Mouse (Mus musculus) embryonic facial prominence, embryonic 15.5 days (tissue): ENCODE data around the gene Slc2a1. TPM values are rescaled to one million over a fixed set of nuclear protein-coding genes. Genes with fewer than 3 reads are reported as not detected.
A peak's percentile ranks its signal among the peaks of the same experiment; 100 is the strongest.

Experiments
- ATAC-seq: fragments of 200-750 bp; cut with Nextera tagmentation; 2 replicates; pipeline ENCODE4 v1.8.0; 2017; ENCODE audit warnings: low read depth, moderate TSS enrichment; ENCODE audit not compliant: insufficient number of reproducible peaks, low FRiP score, low TSS enrichment
- H3K27ac ChIP-seq: fragments of 300-500 bp; sonication (generic); replicated peaks from 2 replicates; pipeline ENCODE4 v1.5.1; 2015; ENCODE audit warnings: mild to moderate bottlenecking, inconsistent platforms
- H3K27me3 ChIP-seq: fragments of 300-500 bp; sonication (generic); 2 replicates; pipeline ENCODE4 v1.6.1; 2015; ENCODE audit warnings: inconsistent platforms
- H3K36me3 ChIP-seq: fragments of 300-500 bp; sonication (generic); 2 replicates; pipeline ENCODE4 v1.6.1; 2015; ENCODE audit warnings: mild to moderate bottlenecking, inconsistent platforms
- H3K4me1 ChIP-seq: fragments of 300-500 bp; sonication (generic); 2 replicates; pipeline ENCODE4 v1.6.1; 2015; ENCODE audit warnings: inconsistent platforms
- H3K4me2 ChIP-seq: fragments of 300-500 bp; sonication (generic); replicated peaks from 2 replicates; pipeline ENCODE4 v1.6.1; 2015; ENCODE audit warnings: mild to moderate bottlenecking, inconsistent platforms
- H3K4me3 ChIP-seq: fragments of 300-500 bp; sonication (generic); replicated peaks from 2 replicates; pipeline ENCODE4 v1.5.1; 2015; ENCODE audit warnings: mild to moderate bottlenecking, inconsistent platforms
- H3K9ac ChIP-seq: fragments of 300-500 bp; sonication (generic); 2 replicates; pipeline ENCODE4 v1.6.1; 2015; ENCODE audit warnings: inconsistent platforms
- H3K9me3 ChIP-seq: fragments of 300-500 bp; sonication (generic); replicated peaks from 2 replicates; pipeline ENCODE4 v1.6.1; 2016; ENCODE audit warnings: inconsistent platforms
- WGBS: fragments of 180-500 bp; shearing (Covaris S2); methylation state at CpG from one replicate; pipeline ENCODE4 v1.1.7; 2015; 5-methylcytosine and 5-hydroxymethylcytosine counted together
- polyA plus RNA-seq: library from polyadenylated mRNA; unstranded; fragments of >200 nt; fragmentation: Nextera tagmentation; extraction: Ambion mirVana; gene quantifications from 2 replicates; pipeline ENCODE4 v1.2.1, GENCODE M21; 2015

Gene Slc2a1
- polyA plus RNA-seq, 1 experiment from 2014 or later = 160 TPM

- WGBS = 59% methylated on average over 8 of the region's 8 CpGs
- no peak overlapping the region for H3K27ac ChIP-seq
- H3K4me3 ChIP-seq = no peak overlapping the region
- H3K9ac ChIP-seq = no peak overlapping the region
- no peak overlapping the region for H3K4me2 ChIP-seq
- H3K27me3 ChIP-seq = no peaks in the 10 kb centered on the region
- no peak for ATAC-seq
- H3K4me1 ChIP-seq = no peaks in the 10 kb centered on the region
- H3K36me3 ChIP-seq = no peaks in the 10 kb centered on the region
- no peaks in the 10 kb centered on the region for H3K9me3 ChIP-seq
Measured at GRCm38 (mm10) chr4:119098216-119099210, 10.0 kb upstream of the Slc2a1 start.

GRCm38 (mm10) chr4:119101392-119101791 lies 7.1 kb upstream of the Slc2a1 start:
- Histone ChIP-seq H3K4me3 (no peak overlapping the region), H3K4me1 (peaks cover 13% of the 10 kb centered on the region), H3K36me3 (no peaks in the 10 kb centered on the region), H3K4me2 (no peak overlapping the region), H3K9ac (no peak overlapping the region), H3K27me3 (no peaks in the 10 kb centered on the region), H3K9me3 (no peaks in the 10 kb centered on the region), H3K27ac (no peak overlapping the region)
- 81% methylated on average over 3 of the region's 3 CpGs for WGBS
- ATAC-seq = no peak

GRCm38 (mm10) chr4:119102350-119103126 lies 6.0 kb upstream of the Slc2a1 start:
- Histone ChIP-seq H3K27ac (peak overlapping the region; percentile 39), H3K9me3 (no peaks in the 10 kb centered on the region), H3K4me2 (no peak overlapping the region), H3K4me3 (no peak overlapping the region), H3K4me1 (peaks cover 13% of the 10 kb centered on the region), H3K27me3 (no peaks in the 10 kb centered on the region), H3K36me3 (no peaks in the 10 kb centered on the region), H3K9ac (no peak overlapping the region)
- ATAC-seq = no peak
- 70% methylated on average over 7 of the region's 7 CpGs for WGBS

GRCm38 (mm10) chr4:119104847-119105246 lies 3.7 kb upstream of the Slc2a1 start:
- Histone ChIP-seq H3K4me1 (peaks cover 27% of the 10 kb centered on the region), H3K9ac (no peak overlapping the region), H3K4me3 (no peak overlapping the region), H3K36me3 (no peaks in the 10 kb centered on the region), H3K4me2 (peak overlapping the region; percentile 63), H3K27me3 (no peaks in the 10 kb centered on the region), H3K9me3 (no peaks in the 10 kb centered on the region), H3K27ac (peak overlapping the region; percentile 85)
- WGBS = 22% methylated on average over 4 of the region's 4 CpGs
- no peak for ATAC-seq

GRCm38 (mm10) chr4:119105704-119106103 lies 2.8 kb upstream of the Slc2a1 start:
- under 1% methylated on average over 18 of the region's 18 CpGs for WGBS
- peak overlapping the region; percentile 85 for H3K27ac ChIP-seq
- H3K36me3 ChIP-seq = no peaks in the 10 kb centered on the region
- peak overlapping the region; percentile 2; the same call in 1 of the 2 replicates for H3K9ac ChIP-seq
- peak overlapping the region; percentile 37 for H3K4me3 ChIP-seq
- peaks cover 35% of the 10 kb centered on the region for H3K4me1 ChIP-seq
- peak; percentile 65 for ATAC-seq
- no peaks in the 10 kb centered on the region for H3K27me3 ChIP-seq
- no peaks in the 10 kb centered on the region for H3K9me3 ChIP-seq
- peak overlapping the region; percentile 63 for H3K4me2 ChIP-seq

- Histone ChIP-seq H3K4me1 (peaks cover 57% of the 10 kb centered on the region), H3K27ac (peak overlapping the region; percentile 99), H3K4me2 (peak overlapping the region; percentile 75), H3K9ac (peak overlapping the region; percentile 31; the same call in 1 of the 2 replicates), H3K36me3 (no peaks in the 10 kb centered on the region), H3K27me3 (no peaks in the 10 kb centered on the region), H3K4me3 (peak overlapping the region; percentile 89), H3K9me3 (no peaks in the 10 kb centered on the region)
- no peak for ATAC-seq
- 60% methylated on average over 2 of the region's 2 CpGs for WGBS
Measured at GRCm38 (mm10) chr4:119107867-119108266, 644 bp upstream of the Slc2a1 start.

- 6% methylated on average over 11 of the region's 11 CpGs for WGBS
- ATAC-seq = no peak
- Histone ChIP-seq H3K4me2 (peak overlapping the region; percentile 75), H3K4me3 (peak overlapping the region; percentile 89), H3K27me3 (no peaks in the 10 kb centered on the region), H3K36me3 (no peaks in the 10 kb centered on the region), H3K4me1 (peaks cover 65% of the 10 kb centered on the region), H3K9ac (peak overlapping the region; percentile 90), H3K9me3 (no peaks in the 10 kb centered on the region), H3K27ac (peak overlapping the region; percentile 99)
Measured at GRCm38 (mm10) chr4:119109640-119110039, 1.1 kb downstream of the Slc2a1 start.

- WGBS = 26% methylated on average over 5 of the region's 5 CpGs
- Histone ChIP-seq H3K9me3 (no peaks in the 10 kb centered on the region), H3K4me2 (peak overlapping the region; percentile 75), H3K36me3 (no peaks in the 10 kb centered on the region), H3K4me1 (peaks cover 64% of the 10 kb centered on the region), H3K27me3 (no peaks in the 10 kb centered on the region), H3K4me3 (peak overlapping the region; percentile 89), H3K9ac (no peak overlapping the region), H3K27ac (no peak overlapping the region)
- ATAC-seq = no peak
Measured at GRCm38 (mm10) chr4:119110512-119110911, 2.0 kb downstream of the Slc2a1 start.

- Histone ChIP-seq H3K36me3 (no peaks in the 10 kb centered on the region), H3K27ac (no peak overlapping the region), H3K4me1 (peaks cover 66% of the 10 kb centered on the region), H3K9me3 (no peaks in the 10 kb centered on the region), H3K9ac (no peak overlapping the region), H3K4me3 (peak overlapping the region; percentile 89), H3K27me3 (no peaks in the 10 kb centered on the region), H3K4me2 (peak overlapping the region; percentile 75)
- 64% methylated on average over 5 of the region's 5 CpGs for WGBS
- no peak for ATAC-seq
Measured at GRCm38 (mm10) chr4:119111410-119111809, 2.9 kb downstream of the Slc2a1 start.

GRCm38 (mm10) chr4:119112256-119112885 lies 3.9 kb downstream of the Slc2a1 start:
- H3K27me3 ChIP-seq = no peaks in the 10 kb centered on the region
- WGBS = 31% methylated on average over 2 of the region's 2 CpGs
- no peak overlapping the region for H3K27ac ChIP-seq
- no peaks in the 10 kb centered on the region for H3K36me3 ChIP-seq
- ATAC-seq = no peak
- peaks cover 70% of the 10 kb centered on the region for H3K4me1 ChIP-seq
- peak overlapping the region; percentile 89; the same call in 1 of the 2 replicates for H3K4me3 ChIP-seq
- no peak overlapping the region for H3K9ac ChIP-seq
- H3K9me3 ChIP-seq = no peaks in the 10 kb centered on the region
- peak overlapping the region; percentile 75 for H3K4me2 ChIP-seq
